Mouse (Mus musculus): ENCODE measurements around the gene R3hdm2. TPM values are rescaled to one million over a fixed set of nuclear protein-coding genes. Genes with fewer than 3 reads are reported as not detected.

R3hdm2 gene
- polyA plus RNA-seq, 1 experiment from 2014 or later: 35.8 TPM

DNA sequence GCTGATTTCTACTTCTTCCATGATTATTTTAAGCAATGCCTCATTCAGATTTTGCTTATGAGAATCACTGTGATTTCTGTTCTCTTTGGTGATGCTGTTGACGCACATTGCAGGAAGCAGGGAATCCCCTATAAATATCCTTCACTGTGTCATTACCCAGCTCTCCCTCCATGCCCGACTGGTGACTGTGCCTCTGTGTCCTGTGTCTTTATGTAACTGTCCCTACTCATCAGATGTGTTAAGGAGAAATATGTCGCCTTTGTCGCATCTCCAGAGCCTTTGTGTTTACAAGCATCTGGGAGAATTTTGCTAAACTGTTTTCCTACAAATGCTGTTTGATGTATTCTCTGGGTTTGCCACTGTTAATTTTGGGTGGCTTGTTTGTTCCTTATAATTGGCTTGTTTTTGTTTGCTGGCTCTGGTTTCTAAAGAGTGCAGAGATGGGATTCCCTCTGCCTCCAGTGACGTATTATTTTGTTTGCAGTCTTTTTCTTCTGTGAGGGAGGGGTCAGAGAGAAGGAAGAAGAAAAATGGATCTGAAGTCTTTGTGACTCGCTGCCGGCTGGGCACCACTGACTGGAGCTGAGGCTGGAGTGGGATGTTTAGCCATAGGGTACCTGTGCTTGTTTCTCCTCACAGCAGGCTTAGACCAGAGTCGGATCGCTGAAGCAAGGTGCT lies 40.7 kb downstream of the R3hdm2 start:
- Histone ChIP-seq H3K4me3 (ENCODE audit: low read depth, low read length) (no peak overlapping the region), H3K9ac (ENCODE audit: low read length) (no peak overlapping the region), H3K27ac (replicated peaks; ENCODE audit: low read depth, low read length) (no peak overlapping the region), H3K4me2 (ENCODE audit: low read depth, severe bottlenecking) (no peak overlapping the region), H3K36me3 (ENCODE audit: control insufficient read depth, insufficient read depth, low read length) (no peaks in the 10 kb centered on the region), H3K27me3 (ENCODE audit: control insufficient read depth, insufficient read depth, low read length) (no peaks in the 10 kb centered on the region), H3K9me3 (ENCODE audit: control insufficient read depth, low read length) (no peaks in the 10 kb centered on the region), H3K4me1 (ENCODE audit: control insufficient read depth, insufficient read depth, low read length) (peaks cover 23% of the 10 kb centered on the region)
- ATAC-seq (ENCODE audit: insufficient number of reproducible peaks, low FRiP score, low TSS enrichment, low read depth): no peak
- WGBS: 9% methylated on average over 9 of the region's 9 CpGs
- no peak for DNase-seq (ENCODE audit: low spot score)

DNA sequence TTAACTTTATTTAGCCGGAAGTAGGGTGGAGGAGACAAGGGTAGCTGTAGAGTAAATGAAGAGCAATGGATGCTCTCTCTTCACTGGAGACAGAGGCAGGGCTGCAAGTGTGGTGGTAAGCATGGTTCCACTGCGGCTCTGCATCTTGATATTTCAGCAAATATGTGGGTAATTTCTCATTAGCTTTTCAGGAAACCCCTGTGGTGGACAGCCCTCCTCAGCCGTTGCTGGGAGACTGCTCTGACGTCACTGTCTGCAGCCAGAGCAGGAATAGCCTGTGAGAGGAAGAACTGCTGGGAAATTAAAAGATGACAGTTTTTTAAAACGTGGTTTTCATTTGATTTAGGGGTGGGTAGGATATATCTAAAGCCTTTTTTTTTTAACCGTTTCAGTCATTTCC lies 41.9 kb downstream of the R3hdm2 start:
- H3K36me3 ChIP-seq (ENCODE audit: control insufficient read depth, insufficient read depth, low read length): no peaks in the 10 kb centered on the region
- no peak overlapping the region for H3K4me3 ChIP-seq (ENCODE audit: low read depth, low read length)
- ATAC-seq (ENCODE audit: insufficient number of reproducible peaks, low FRiP score, low TSS enrichment, low read depth): 0 out of 2 replicates have a peak, but pooled peaks have one; percentile 50
- no peak overlapping the region for H3K4me2 ChIP-seq (ENCODE audit: low read depth, severe bottlenecking)
- peak; percentile 71 for DNase-seq (ENCODE audit: low spot score)
- no peaks in the 10 kb centered on the region for H3K27me3 ChIP-seq (ENCODE audit: control insufficient read depth, insufficient read depth, low read length)
- 15% methylated on average over 6 of the region's 6 CpGs for WGBS
- H3K4me1 ChIP-seq (ENCODE audit: control insufficient read depth, insufficient read depth, low read length): peaks cover 26% of the 10 kb centered on the region
- no peaks in the 10 kb centered on the region for H3K9me3 ChIP-seq (ENCODE audit: control insufficient read depth, low read length)
- no peak overlapping the region for H3K9ac ChIP-seq (ENCODE audit: low read length)
- H3K27ac ChIP-seq (replicated peaks; ENCODE audit: low read depth, low read length): no peak overlapping the region

DNA sequence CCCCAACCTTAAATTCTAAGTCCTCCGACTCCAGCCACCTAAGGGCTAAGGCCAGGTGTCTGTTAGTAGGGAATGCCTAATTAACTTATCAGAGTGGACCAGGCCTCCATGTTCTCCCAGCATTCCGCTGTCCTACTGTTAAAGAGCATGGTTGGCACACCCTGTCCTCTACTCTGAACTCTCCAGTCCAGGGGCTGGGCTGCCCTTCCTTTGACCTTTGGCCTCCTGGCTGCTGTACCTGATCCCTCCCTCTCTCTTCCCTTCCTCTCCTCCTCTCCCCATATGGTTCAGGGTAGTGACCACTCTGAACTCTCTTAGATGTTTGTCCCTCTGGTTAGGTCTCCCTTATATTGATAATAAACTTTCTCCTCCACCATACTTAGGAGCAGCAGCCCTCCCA lies 45.7 kb downstream of the R3hdm2 start:
- Histone ChIP-seq H3K36me3 (ENCODE audit: control insufficient read depth, insufficient read depth, low read length) (no peaks in the 10 kb centered on the region), H3K9me3 (ENCODE audit: control insufficient read depth, low read length) (no peaks in the 10 kb centered on the region), H3K27ac (replicated peaks; ENCODE audit: low read depth, low read length) (no peak overlapping the region), H3K4me3 (ENCODE audit: low read depth, low read length) (no peak overlapping the region), H3K27me3 (ENCODE audit: control insufficient read depth, insufficient read depth, low read length) (no peaks in the 10 kb centered on the region), H3K4me1 (ENCODE audit: control insufficient read depth, insufficient read depth, low read length) (peaks cover 20% of the 10 kb centered on the region), H3K9ac (ENCODE audit: low read length) (no peak overlapping the region), H3K4me2 (ENCODE audit: low read depth, severe bottlenecking) (no peak overlapping the region)
- 70% methylated on average over 2 of the region's 2 CpGs for WGBS
- ATAC-seq (ENCODE audit: insufficient number of reproducible peaks, low FRiP score, low TSS enrichment, low read depth) (no peak), DNase-seq (ENCODE audit: low spot score) (no peak)

DNA sequence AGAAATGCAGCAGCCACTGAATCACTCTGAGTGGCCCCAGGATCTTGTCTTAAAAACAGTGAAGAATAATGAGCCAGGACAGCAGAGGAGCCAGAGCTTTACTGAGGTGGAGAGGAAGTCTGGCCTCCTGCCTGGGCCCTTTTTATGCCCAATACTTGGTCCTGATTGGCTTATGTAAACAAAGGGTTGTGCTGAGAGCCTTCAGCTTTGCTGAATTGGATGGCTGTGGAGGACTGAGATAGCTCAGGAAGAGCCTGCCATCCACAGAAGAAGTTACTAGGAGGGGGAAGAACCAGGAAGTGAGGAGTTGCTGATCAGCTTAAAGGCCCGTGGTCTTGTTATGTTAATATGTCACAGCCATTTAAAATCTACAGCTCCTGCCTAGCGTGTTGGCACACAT lies 46.5 kb downstream of the R3hdm2 start:
- peak overlapping the region; percentile 23; the same call in 1 of the 2 replicates for H3K27ac ChIP-seq (replicated peaks; ENCODE audit: low read depth, low read length)
- H3K9me3 ChIP-seq (ENCODE audit: control insufficient read depth, low read length): no peaks in the 10 kb centered on the region
- DNase-seq (ENCODE audit: low spot score) (no peak), ATAC-seq (ENCODE audit: insufficient number of reproducible peaks, low FRiP score, low TSS enrichment, low read depth) (no peak)
- no peak overlapping the region for H3K9ac ChIP-seq (ENCODE audit: low read length)
- H3K36me3 ChIP-seq (ENCODE audit: control insufficient read depth, insufficient read depth, low read length): no peaks in the 10 kb centered on the region
- H3K4me1 ChIP-seq (ENCODE audit: control insufficient read depth, insufficient read depth, low read length): peaks cover 12% of the 10 kb centered on the region
- no peak overlapping the region for H3K4me3 ChIP-seq (ENCODE audit: low read depth, low read length)
- WGBS: 41% methylated on average over 2 of the region's 2 CpGs
- H3K27me3 ChIP-seq (ENCODE audit: control insufficient read depth, insufficient read depth, low read length): no peaks in the 10 kb centered on the region
- no peak overlapping the region for H3K4me2 ChIP-seq (ENCODE audit: low read depth, severe bottlenecking)

DNA sequence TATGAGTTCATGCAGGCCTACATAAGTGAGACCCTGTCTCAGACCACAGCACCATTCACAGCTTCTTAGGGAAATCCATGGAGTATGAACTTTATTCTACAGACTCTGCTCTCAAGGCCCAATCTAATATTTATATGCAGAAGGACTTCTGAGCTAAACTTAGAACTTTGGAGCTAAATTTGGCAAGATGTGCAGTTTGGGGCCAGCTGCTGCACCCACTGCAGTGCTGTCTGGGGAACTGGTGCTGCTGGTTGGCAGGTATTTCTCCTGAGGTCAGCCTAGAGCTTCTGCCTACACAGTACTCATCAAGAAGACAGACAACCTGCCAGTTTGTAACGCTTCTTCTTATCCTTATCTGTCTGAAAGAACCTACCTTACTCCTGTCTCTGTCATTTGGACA lies 47.0 kb downstream of the R3hdm2 start:
- WGBS: 81% methylated on average over 1 of the region's 1 CpGs
- H3K27ac ChIP-seq (replicated peaks; ENCODE audit: low read depth, low read length): no peak overlapping the region; the same call in 1 of the 2 replicates

DNA sequence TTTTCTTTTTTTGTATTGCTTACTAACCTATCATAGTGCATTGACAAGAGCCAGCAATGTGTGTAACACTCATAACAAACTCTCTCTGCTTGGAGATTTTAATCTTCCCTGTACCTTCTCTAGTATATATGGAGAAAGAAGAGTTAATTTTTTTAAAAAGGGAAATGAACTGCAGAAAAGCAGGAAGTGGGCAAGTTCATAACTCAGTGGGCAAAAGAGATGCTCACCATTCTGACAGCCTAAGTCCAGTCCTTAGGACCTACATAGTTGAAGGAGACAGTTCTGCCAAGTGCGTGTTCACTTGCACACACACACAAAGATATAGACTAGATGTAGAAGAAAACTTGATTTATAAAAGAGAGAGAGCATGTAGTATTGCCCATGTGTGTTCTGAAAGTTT lies 47.9 kb downstream of the R3hdm2 start:
- Histone ChIP-seq H3K4me3 (ENCODE audit: low read depth, low read length) (no peak overlapping the region), H3K4me1 (ENCODE audit: control insufficient read depth, insufficient read depth, low read length) (peaks cover 3% of the 10 kb centered on the region; the same call in 1 of the 2 replicates), H3K9me3 (ENCODE audit: control insufficient read depth, low read length) (no peaks in the 10 kb centered on the region), H3K4me2 (ENCODE audit: low read depth, severe bottlenecking) (no peak overlapping the region), H3K27ac (replicated peaks; ENCODE audit: low read depth, low read length) (no peak overlapping the region), H3K36me3 (ENCODE audit: control insufficient read depth, insufficient read depth, low read length) (no peaks in the 10 kb centered on the region), H3K27me3 (ENCODE audit: control insufficient read depth, insufficient read depth, low read length) (no peaks in the 10 kb centered on the region), H3K9ac (ENCODE audit: low read length) (no peak overlapping the region)
- WGBS: 94% methylated on average over 1 of the region's 1 CpGs
- no peak for DNase-seq (ENCODE audit: low spot score)
- no peak for ATAC-seq (ENCODE audit: insufficient number of reproducible peaks, low FRiP score, low TSS enrichment, low read depth)

More for the DNA sequence above, 47.0 kb downstream of the R3hdm2 start:
- no peak overlapping the region for H3K9ac ChIP-seq (ENCODE audit: low read length)
- H3K4me3 ChIP-seq (ENCODE audit: low read depth, low read length): no peak overlapping the region
- no peaks in the 10 kb centered on the region for H3K27me3 ChIP-seq (ENCODE audit: control insufficient read depth, insufficient read depth, low read length)
- DNase-seq (ENCODE audit: low spot score) (no peak), ATAC-seq (ENCODE audit: insufficient number of reproducible peaks, low FRiP score, low TSS enrichment, low read depth) (no peak)
- no peaks in the 10 kb centered on the region for H3K9me3 ChIP-seq (ENCODE audit: control insufficient read depth, low read length)
- peaks cover 8% of the 10 kb centered on the region; the same call in 1 of the 2 replicates for H3K4me1 ChIP-seq (ENCODE audit: control insufficient read depth, insufficient read depth, low read length)
- no peaks in the 10 kb centered on the region for H3K36me3 ChIP-seq (ENCODE audit: control insufficient read depth, insufficient read depth, low read length)
- H3K4me2 ChIP-seq (ENCODE audit: low read depth, severe bottlenecking): no peak overlapping the region

DNA sequence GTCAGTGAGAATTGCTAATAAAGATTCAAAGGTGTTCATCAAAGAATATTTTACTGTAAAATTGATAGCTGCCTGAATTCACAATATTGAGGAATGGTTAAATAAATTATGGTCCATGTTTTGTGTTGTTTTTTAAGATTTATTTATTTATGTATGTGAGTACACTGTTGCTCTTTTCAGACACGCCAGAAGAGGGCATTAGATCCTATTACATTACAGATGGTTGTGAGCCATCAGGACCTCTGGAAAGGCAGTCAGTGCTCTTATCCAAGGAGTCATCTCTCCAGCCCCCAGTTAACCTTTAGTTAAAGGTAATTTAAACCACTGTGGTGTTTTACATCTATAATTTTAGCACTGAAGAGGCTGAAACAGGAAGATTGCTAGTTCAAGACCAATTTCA lies 49.4 kb downstream of the R3hdm2 start:
- no peak overlapping the region for H3K27ac ChIP-seq (replicated peaks; ENCODE audit: low read depth, low read length)
- no peak overlapping the region for H3K4me2 ChIP-seq (ENCODE audit: low read depth, severe bottlenecking)
- H3K36me3 ChIP-seq (ENCODE audit: control insufficient read depth, insufficient read depth, low read length): no peaks in the 10 kb centered on the region; the same call in 1 of the 2 replicates
- H3K27me3 ChIP-seq (ENCODE audit: control insufficient read depth, insufficient read depth, low read length): no peaks in the 10 kb centered on the region
- no peak overlapping the region for H3K4me3 ChIP-seq (ENCODE audit: low read depth, low read length)
- H3K9me3 ChIP-seq (ENCODE audit: control insufficient read depth, low read length): no peaks in the 10 kb centered on the region
- H3K9ac ChIP-seq (ENCODE audit: low read length): no peak overlapping the region
- ATAC-seq (ENCODE audit: insufficient number of reproducible peaks, low FRiP score, low TSS enrichment, low read depth): no peak
- WGBS: 74% methylated on average over 1 of the region's 1 CpGs
- peaks cover 3% of the 10 kb centered on the region; the same call in 1 of the 2 replicates for H3K4me1 ChIP-seq (ENCODE audit: control insufficient read depth, insufficient read depth, low read length)
- no peak for DNase-seq (ENCODE audit: low spot score)

DNA sequence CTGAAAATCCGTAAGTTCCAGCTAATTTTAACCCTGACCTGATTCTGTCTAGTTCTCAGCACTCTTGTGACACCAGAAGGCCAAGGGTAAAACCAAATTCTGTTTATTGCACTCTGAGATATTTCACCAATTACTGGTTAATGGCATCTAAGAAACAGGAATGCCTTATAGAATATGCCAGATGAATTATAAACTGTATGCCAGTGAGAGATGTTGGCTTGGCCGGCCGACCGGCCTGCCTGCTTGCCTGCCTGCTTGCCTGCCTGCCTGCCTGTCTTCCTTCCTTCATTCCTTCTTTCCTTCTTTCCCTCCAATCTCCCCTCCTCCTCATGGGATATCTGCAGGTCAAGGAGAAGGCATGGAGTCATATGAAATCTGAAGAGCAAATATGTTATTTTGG lies 52.3 kb downstream of the R3hdm2 start:
- Histone ChIP-seq H3K9me3 (ENCODE audit: control insufficient read depth, low read length) (no peaks in the 10 kb centered on the region), H3K27ac (replicated peaks; ENCODE audit: low read depth, low read length) (no peak overlapping the region), H3K4me2 (ENCODE audit: low read depth, severe bottlenecking) (no peak overlapping the region), H3K4me3 (ENCODE audit: low read depth, low read length) (no peak overlapping the region), H3K27me3 (ENCODE audit: control insufficient read depth, insufficient read depth, low read length) (no peaks in the 10 kb centered on the region), H3K36me3 (ENCODE audit: control insufficient read depth, insufficient read depth, low read length) (no peaks in the 10 kb centered on the region; the same call in 1 of the 2 replicates), H3K4me1 (ENCODE audit: control insufficient read depth, insufficient read depth, low read length) (no peaks in the 10 kb centered on the region), H3K9ac (ENCODE audit: low read length) (no peak overlapping the region)
- ATAC-seq (ENCODE audit: insufficient number of reproducible peaks, low FRiP score, low TSS enrichment, low read depth): no peak
- no peak for DNase-seq (ENCODE audit: low spot score)
- 94% methylated on average over 4 of the region's 4 CpGs for WGBS
